Mouse (Mus musculus) testis, adult 2 months (tissue): ENCODE measurements at regions not wholly inside any gene's neighbourhood (a gene's known extent, or its start where the extent isn't known, plus 50 kb on each side); places are given as distances from the start of the nearest gene placed in this dataset.

Source experiments
- H3K27ac ChIP-seq: fragments of 200-500 bp; 2 replicates; pipeline ENCODE4 v1.5.1; 2012; ENCODE audit warnings: low read depth, low read length; ENCODE audit not compliant: control insufficient read depth, insufficient read depth
- H3K27me3 ChIP-seq: fragments of 200-500 bp; 2 replicates; pipeline ENCODE4 v1.6.1; 2012; ENCODE audit warnings: mild to moderate bottlenecking, low read length, moderate library complexity; ENCODE audit not compliant: control insufficient read depth, insufficient read depth
- H3K36me3 ChIP-seq: fragments of 200-500 bp; 2 replicates; pipeline ENCODE4 v1.6.1; 2012; ENCODE audit warnings: mild to moderate bottlenecking, low read length; ENCODE audit not compliant: control insufficient read depth, insufficient read depth
- H3K4me1 ChIP-seq: fragments of 200-500 bp; 2 replicates; pipeline ENCODE4 v1.6.1; 2012; ENCODE audit warnings: low read length; ENCODE audit not compliant: control insufficient read depth, insufficient read depth
- H3K4me3 ChIP-seq: fragments of 200-500 bp; 2 replicates; pipeline ENCODE4 v1.5.1; 2012; ENCODE audit warnings: low read depth, mild to moderate bottlenecking, low read length, moderate library complexity, mixed read lengths; ENCODE audit not compliant: control insufficient read depth
- CTCF ChIP-seq: fragments of 200-500 bp; IDR thresholded peaks from 2 replicates; pipeline ENCODE4 v1.5.1; 2012; ENCODE audit warnings: low read depth, mild to moderate bottlenecking, inconsistent platforms, low read length, moderate library complexity; ENCODE audit not compliant: control insufficient read depth, insufficient read depth, insufficient replicate concordance
- POLR2A ChIP-seq: fragments of 200-500 bp; IDR thresholded peaks from 2 replicates; pipeline ENCODE4 v1.6.1; 2012; ENCODE audit warnings: low read depth, mild to moderate bottlenecking, inconsistent platforms, low read length, moderate library complexity; ENCODE audit not compliant: control insufficient read depth

- no peak for TF ChIP-seq CTCF
- TF ChIP-seq POLR2A, result no peak
- Histone ChIP-seq H3K36me3 (no peaks in the 10 kb centered on the region), H3K4me1 (no peaks in the 10 kb centered on the region), H3K27ac (no peak overlapping the region), H3K4me3 (no peak overlapping the region), H3K27me3 (no peaks in the 10 kb centered on the region)
Observed at GRCm38 (mm10) chr13:53055697-53056096, 74.8 kb upstream of the Nfil3 start.

GRCm38 (mm10) chr13:53053211-53053610 is 72.3 kb upstream of the Nfil3 start:
- TF ChIP-seq CTCF, result no peak
- TF ChIP-seq POLR2A, result no peak
- Histone ChIP-seq H3K27ac (no peak overlapping the region), H3K4me3 (no peak overlapping the region), H3K27me3 (no peaks in the 10 kb centered on the region), H3K36me3 (no peaks in the 10 kb centered on the region), H3K4me1 (peaks cover 6% of the 10 kb centered on the region)

DNA sequence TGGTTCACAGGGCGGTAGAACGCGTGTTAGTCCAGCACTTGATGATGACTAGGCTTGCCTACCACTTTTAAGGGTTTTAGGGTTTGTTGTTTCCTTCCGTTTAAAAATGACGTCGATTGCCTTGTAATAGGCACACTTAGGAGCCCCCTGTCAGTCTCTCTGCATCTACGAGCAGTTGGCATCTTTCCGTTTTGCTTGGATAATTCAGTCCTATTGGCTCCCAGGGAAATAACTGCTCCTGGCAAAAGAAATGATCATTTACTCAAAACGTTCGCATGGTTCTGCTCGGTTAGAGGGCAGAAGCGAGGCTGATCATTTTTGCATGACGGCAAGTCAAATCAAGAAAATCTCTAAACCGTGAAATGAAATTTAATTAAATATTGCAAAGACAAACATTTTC is 71.9 kb upstream of the Nfil3 start:
- Histone ChIP-seq H3K36me3 (no peaks in the 10 kb centered on the region), H3K4me1 (peaks cover 6% of the 10 kb centered on the region), H3K27ac (no peak overlapping the region), H3K27me3 (no peaks in the 10 kb centered on the region), H3K4me3 (no peak overlapping the region)
- TF ChIP-seq CTCF, result no peak
- TF ChIP-seq POLR2A, result no peak

DNA sequence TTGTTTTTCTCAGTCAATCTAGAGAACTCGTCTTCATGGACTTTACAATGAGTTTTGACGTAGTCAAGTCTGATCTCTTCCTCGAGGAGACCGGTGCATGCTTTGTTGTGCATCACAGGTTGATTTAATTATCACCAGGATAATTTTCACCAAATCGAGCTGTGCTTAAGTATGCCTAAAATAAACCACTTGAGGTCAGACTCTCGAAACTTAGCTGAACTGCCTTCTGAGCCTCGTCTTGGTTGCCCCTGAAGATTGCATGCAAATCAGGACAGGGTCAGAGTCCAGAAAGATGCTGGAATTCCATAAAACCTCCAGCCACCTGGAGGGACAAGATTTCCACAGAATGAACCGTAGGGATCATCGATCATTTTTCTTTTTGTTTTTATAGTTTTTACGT is 71.3 kb upstream of the Nfil3 start:
- H3K27ac ChIP-seq, result no peak overlapping the region
- no peaks in the 10 kb centered on the region for H3K27me3 ChIP-seq
- H3K4me3 ChIP-seq, result no peak overlapping the region
- no peaks in the 10 kb centered on the region for H3K36me3 ChIP-seq
- no peak for TF ChIP-seq CTCF
- no peak for TF ChIP-seq POLR2A
- peaks cover 6% of the 10 kb centered on the region for H3K4me1 ChIP-seq

GRCm38 (mm10) chr13:53051386-53051785 is 70.5 kb upstream of the Nfil3 start:
- no peaks in the 10 kb centered on the region for H3K27me3 ChIP-seq
- TF ChIP-seq POLR2A, result no peak
- TF ChIP-seq CTCF, result no peak
- H3K4me1 ChIP-seq, result peaks cover 6% of the 10 kb centered on the region
- H3K4me3 ChIP-seq, result no peak overlapping the region
- H3K36me3 ChIP-seq, result no peaks in the 10 kb centered on the region
- H3K27ac ChIP-seq, result no peak overlapping the region

GRCm38 (mm10) chr13:53049176-53049575 is 68.3 kb upstream of the Nfil3 start:
- TF ChIP-seq CTCF (no peak), POLR2A (no peak)
- no peak overlapping the region for H3K27ac ChIP-seq
- H3K36me3 ChIP-seq, result no peaks in the 10 kb centered on the region
- H3K27me3 ChIP-seq, result no peaks in the 10 kb centered on the region
- H3K4me1 ChIP-seq, result peaks cover 6% of the 10 kb centered on the region
- H3K4me3 ChIP-seq, result peak overlapping the region; percentile 42

DNA sequence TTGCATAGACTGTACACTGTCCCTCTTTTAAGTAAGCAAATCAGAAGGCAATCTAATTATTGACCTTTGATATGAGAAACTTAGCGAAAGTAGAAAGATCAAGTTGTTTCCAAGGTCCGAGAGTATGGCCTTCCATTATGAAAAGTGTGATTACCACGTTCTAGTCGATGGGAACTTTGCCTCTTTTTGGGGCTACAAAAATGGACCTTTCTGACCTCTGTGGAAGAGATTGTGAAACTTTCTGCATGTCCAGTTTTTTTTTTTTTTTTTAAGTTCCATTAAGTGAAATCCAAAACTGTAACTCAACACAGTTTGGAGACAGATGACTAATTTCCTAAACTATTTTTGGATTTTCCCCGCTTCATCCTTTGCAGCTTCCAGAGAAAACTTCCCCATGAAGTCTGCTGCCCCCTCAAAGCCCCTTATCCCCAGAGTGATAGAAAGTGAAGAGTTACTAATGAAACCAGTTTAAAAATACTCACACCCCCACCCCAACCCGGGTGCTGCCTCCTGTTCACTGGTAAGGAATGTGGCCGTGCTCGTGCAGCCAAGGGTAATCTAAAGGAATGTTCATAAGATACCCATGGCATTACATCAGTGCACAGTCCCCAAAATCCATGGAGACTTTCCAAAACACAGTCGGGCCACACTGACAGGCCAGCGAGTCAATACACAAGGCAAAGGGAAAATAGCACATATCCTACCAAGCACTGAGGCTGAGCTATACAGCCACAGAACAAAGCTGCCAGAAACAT is 52.5 kb upstream of the Nfil3 start:
- no peak overlapping the region for H3K27ac ChIP-seq
- no peaks in the 10 kb centered on the region for H3K36me3 ChIP-seq
- no peak overlapping the region for H3K4me3 ChIP-seq

More for the DNA sequence above, 52.5 kb upstream of the Nfil3 start:
- H3K4me1 ChIP-seq, result no peaks in the 10 kb centered on the region
- TF ChIP-seq CTCF (no peak), POLR2A (no peak)
- no peaks in the 10 kb centered on the region for H3K27me3 ChIP-seq
